Mouse (Mus musculus) megakaryocyte, adult 5-6 weeks (primary cell): ENCODE data around the gene Arhgef7. TPM values are rescaled to one million over a fixed set of nuclear protein-coding genes. Genes with fewer than 3 reads are reported as not detected.
A peak's percentile ranks its signal among the peaks of the same experiment; 100 is the strongest.

Source experiments
- ATAC-seq: 2 replicates; pipeline ENCODE4 v1.8.0; 2016; ENCODE audit warnings: mild to moderate bottlenecking, inconsistent platforms; ENCODE audit not compliant: poor library complexity, severe bottlenecking
- total RNA-seq, 2 experiments: library from RNA; stranded (forward) in 1 of 2; stranded (reverse) in 1 of 2; fragments of 153-499, 151-499 nt in 1 of 2; fragments of 221-1000, 200-1000 nt in 1 of 2; gene quantifications; 2 replicates each; pipeline versions ENCODE4 v1.2.3 to v1.2.4; 2015 to 2017

The Arhgef7 gene
- total RNA-seq (2015) (39.5 and 48.5 TPM in 2 replicates), total RNA-seq (2017) (25.0 and 27.0 TPM in 2 replicates)

DNA sequence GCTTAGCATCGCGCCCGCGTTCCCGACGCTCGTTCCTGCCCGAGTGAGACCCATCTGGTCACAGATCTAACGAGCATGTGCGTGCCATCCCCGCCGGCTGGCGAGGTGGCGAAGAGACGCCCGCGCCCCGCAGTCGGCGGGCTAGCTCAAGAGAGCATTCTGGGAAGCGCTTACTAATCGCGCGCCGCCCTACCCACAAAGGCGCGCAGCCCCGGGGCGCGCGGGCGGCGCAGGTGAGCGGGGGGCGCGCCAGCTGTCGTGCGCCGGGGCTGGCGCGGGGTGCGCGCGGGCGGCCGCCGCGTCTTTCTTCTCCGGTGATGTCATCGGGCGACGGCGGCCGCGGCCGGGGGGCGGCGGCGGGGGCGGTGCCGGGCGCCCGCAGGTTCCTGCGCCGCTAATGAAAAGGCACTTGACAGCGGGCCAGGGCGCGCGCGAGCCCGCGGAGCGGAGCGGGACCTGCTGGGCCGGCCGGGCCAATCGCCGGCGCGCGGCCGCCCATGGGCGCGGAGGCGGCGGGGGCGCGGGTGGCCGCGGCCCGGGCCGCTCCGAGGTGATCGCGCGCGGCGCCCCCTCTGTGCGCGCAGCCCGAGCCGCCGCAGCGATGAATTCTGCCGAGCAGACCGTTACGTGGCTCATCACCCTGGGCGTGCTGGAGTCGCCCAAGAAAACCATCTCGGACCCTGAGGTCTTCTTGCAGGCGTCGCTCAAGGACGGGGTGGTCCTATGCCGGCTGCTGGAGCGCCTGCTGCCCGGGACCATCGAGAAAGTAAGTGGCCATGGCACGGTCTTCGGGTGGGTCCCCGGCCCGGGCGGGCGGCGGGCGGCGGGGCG, at the start of gene Arhgef7:
Gene Arhgef7, plus strand, starts transcription at position 71 of the 831 bp plus-strand sequence.
- no peak for ATAC-seq

DNA sequence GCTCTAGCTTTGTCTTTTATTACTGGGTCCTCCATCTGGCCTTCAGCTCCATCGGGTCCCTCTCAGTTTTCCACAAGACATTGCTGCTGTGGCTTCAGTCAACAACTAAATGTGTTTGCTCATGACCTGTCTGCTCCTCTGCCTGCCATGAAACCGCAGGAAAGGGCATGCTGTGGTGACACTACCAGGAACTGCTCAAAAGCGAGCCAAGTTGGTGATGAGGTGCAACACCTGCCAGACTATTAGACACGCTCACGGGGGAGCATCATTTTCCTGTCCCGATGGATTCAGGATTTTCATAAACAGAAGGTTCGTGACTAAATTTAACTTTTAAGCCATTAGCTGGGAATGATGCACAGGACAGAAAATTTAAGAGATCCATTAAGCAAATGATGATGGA, 43.0 kb upstream of the Arhgef7 start:
- ATAC-seq: no peak

- no peak for ATAC-seq
These were observed 40.3 kb upstream of the Arhgef7 start for GRCm38 (mm10) chr8:11687251-11687650.

- ATAC-seq: no peak
These were observed 37.6 kb upstream of the Arhgef7 start for GRCm38 (mm10) chr8:11689945-11690344.

DNA sequence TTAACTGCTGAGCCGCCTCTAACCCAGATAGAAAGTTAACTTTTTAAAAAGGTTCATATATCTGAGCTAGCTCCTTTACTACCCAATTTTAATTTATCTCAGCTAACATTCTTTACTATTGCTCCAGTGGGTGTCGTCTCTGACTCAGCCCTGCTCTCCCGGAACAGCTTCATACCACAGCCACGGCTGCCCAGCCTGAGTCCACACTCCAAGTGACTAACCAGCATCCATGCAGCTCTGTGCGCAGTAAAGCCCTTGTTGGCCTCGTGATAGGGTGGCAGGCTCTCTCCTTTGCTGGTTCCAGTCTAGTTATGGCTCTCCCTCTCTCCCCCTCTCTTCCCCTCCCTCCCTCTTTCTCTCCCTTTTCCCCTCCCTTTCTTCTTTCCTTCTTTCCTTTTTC, 36.2 kb upstream of the Arhgef7 start:
- ATAC-seq: no peak

- ATAC-seq: no peak
These were observed 35.8 kb upstream of the Arhgef7 start for GRCm38 (mm10) chr8:11691761-11692160.

- no peak for ATAC-seq
These were observed 35.1 kb upstream of the Arhgef7 start for GRCm38 (mm10) chr8:11692455-11692854.

- ATAC-seq: no peak
These were observed 33.5 kb upstream of the Arhgef7 start for GRCm38 (mm10) chr8:11693972-11694371.

DNA sequence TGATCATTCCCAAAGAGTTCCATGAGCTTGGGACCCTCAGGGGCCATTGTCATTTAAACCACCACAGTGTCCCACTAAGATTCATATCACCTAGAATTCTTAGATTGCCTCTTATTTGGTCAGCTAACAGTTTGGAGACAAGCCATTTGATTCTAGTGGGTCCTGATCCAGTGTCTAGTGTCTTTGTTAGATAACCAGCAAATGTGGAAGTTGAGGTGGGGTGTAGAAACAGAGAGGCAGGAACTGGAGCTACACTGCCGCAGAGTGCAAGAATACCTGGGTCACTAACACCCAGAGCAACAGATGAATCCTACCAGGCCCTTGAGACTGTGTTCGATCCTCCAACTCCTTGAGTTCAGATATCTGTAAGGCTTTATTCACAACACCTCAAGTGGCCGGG, 31.3 kb upstream of the Arhgef7 start:
- ATAC-seq: no peak

- no peak for ATAC-seq
These were observed 30.1 kb upstream of the Arhgef7 start for GRCm38 (mm10) chr8:11697467-11697866.

- no peak for ATAC-seq
These were observed 28.0 kb upstream of the Arhgef7 start for GRCm38 (mm10) chr8:11699442-11700001.

GRCm38 (mm10) chr8:11700060-11701032, 27.2 kb upstream of the Arhgef7 start:
- peak; percentile 74 for ATAC-seq

GRCm38 (mm10) chr8:11701033-11701362, 26.5 kb upstream of the Arhgef7 start, which contains the start of gene 1700016D06Rik:
Gene 1700016D06Rik, minus strand, starts transcription at chr8:11701063.
- ATAC-seq: no peak

DNA sequence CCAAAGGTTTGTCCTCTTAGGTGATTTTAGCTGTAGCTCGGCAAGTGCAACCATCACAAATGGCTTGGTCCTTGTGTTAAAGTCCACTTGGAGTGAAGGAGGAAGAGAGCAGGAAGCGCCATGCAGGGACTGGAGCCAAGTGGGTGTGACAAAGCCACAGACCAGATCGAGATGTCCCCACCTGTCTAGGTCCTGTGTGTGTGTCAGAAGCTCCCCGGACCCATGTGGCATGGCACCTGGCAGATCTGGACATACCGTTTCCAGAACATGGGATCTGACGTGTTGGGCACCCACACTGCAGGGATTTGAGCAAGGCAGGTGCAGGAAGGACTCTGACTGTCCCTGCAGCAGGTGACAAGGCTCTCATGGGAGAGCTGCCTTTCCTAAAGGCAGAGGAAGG, 26.1 kb upstream of the Arhgef7 start:
- ATAC-seq: no peak

DNA sequence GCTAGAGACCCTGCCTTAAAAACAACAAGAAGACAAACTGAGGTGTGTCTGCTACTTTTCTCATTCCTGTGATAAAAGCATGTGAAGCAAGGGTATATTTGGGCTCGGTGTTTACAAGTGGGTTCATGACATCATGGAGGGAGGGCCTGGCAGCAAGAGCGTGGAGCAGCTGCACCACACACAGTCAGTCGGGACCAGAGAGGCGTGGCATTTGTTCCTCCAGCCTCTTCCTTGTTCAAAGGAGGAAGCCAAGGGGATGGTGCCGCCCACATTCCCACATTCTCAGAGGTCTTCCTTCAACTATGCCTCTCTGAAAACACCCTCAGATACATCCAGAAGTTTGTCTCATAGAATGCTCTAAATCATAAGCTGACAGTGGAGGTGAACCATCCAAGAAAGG, 23.7 kb upstream of the Arhgef7 start:
- no peak for ATAC-seq

- no peak for ATAC-seq
These were observed 22.7 kb upstream of the Arhgef7 start for GRCm38 (mm10) chr8:11704716-11705420.

GRCm38 (mm10) chr8:11705818-11706217, 21.7 kb upstream of the Arhgef7 start:
- no peak for ATAC-seq

- no peak for ATAC-seq
These were observed 19.8 kb upstream of the Arhgef7 start for GRCm38 (mm10) chr8:11707701-11708100.

DNA sequence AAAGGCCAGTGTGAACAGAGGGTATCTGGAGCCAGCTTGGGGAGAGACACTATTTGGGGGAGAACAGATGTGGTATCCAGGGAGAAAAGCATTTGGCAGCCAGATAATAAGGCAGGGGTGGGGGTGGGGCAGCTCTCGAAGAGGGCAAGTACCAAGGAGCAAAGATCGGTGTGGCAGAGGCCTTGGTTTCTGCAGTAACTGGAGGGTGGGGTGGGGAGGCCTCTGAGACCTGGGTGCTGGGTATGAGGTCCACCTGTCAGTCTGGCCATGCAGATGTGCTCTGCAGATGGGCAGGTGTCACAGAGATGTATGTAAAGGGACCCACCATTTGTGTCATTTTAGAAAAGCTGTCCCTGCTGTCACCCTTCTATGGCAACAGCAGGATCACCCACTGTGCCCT, 18.7 kb upstream of the Arhgef7 start:
- no peak for ATAC-seq

DNA sequence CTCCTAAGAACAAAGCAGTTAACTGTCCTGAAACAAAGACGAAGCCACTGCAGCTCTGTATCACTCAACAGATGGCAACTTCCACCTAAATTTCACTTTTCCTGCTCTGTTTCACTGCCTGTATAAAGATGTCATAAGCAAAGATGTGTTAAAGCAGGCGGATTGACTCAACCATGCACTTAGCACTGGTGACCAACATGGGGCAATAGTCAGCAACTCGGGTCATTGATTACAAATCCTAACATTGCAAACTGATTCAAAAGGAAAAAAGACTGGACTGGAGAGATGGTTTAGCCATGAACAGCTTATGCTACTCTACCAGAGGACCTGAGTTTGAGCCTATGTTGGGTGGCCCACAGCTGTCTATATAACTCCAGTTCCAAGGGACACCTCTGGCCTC, 18.0 kb upstream of the Arhgef7 start:
- no peak for ATAC-seq

DNA sequence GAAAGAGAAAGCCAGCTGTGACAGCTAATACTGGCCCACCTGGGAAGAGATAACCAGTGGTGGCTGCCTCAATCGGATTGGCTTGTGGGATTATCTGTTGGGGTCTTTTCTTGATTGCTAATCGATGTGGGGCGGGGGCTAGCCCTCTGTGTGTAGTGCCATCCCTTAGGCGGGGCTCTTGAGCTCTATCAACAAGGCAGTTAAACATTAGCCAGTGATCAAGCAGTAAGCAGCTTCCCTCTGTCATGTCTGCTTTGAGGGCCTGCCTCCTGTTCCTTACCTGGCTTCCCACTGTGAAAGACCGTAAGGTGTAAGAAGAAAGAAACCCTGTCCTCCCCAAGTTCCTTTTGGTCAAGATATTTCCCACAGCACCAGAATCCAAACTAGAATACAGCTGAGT, 17.1 kb upstream of the Arhgef7 start:
- ATAC-seq: no peak
